Mouse (Mus musculus) kidney, postnatal 10 days (tissue): ENCODE results near the gene Wrnip1.
"Not testable (repeated sequence)": the region's sequence is repeated elsewhere in the genome, so short reads cannot be mapped to it uniquely, and the experiment has no call there.

Source experiments
- DNase-seq: peaks from one replicate; pipeline ENCODE4 v3.0.0; 2021; ENCODE audit warnings: mixed read lengths

Wrnip1 gene

DNA sequence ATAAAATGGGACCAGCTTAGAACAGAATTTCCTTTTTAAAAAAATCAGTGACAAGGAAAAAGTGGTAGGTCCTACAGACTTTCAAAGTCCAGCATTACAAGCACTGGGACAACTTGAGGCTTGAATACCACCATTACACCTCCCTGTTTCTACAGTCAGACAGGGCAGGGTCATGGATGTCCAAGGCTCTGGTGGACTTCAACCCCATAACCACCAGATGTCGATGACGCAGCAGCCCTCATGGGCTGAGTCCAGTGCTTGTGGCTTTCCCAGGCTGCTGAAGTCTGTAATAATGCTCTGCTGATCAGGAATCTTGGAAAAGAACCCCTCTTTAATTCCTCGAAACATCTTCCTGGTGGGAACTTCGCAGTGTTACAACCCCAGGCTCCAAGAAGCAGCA lies 50.7 kb downstream of the Wrnip1 start:
- DNase-seq: no peak

GRCm38 (mm10) chr13:32853073-32853472 lies 51.2 kb downstream of the Wrnip1 start:
- no peak for DNase-seq

DNA sequence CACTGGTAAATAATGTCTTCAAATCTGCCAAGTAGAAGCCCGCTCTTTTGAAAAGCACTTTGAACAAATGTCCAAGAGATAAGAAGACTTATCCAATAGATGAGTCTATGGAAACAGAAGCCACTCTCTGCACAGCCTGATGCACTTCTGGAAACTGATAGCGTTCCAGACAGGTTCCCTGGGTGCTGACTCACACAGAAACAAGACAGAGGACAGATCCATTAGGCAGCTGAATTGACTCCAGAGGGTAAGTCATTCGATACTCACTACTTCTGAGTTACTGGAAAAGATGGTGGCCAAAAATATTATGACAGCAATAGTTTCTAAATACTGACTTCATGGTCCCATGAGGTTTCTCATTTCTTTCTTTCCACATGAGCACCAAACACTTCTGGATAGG lies 59.0 kb downstream of the Wrnip1 start:
- no peak for DNase-seq

GRCm38 (mm10) chr13:32863456-32863855 lies 61.6 kb downstream of the Wrnip1 start:
- no peak for DNase-seq

DNA sequence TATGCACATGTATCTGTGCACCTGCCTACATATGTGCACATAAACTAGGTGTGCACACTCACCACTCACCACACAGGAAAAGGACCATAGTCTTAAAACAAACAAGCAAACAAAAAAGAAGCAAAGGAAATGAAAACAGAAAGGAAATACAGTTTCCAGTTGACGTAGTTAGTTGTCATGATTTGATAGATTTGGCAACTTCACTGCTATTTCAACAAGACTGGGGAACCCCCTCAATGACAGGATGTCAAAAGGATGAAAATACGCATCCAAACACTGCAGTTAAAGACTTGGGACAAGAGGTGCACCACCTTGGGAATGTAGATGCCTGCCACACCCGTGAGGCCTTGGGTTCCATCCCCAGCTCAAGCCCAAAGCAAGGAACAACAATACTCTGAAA lies 62.7 kb downstream of the Wrnip1 start:
- DNase-seq: not testable (repeated sequence)

DNA sequence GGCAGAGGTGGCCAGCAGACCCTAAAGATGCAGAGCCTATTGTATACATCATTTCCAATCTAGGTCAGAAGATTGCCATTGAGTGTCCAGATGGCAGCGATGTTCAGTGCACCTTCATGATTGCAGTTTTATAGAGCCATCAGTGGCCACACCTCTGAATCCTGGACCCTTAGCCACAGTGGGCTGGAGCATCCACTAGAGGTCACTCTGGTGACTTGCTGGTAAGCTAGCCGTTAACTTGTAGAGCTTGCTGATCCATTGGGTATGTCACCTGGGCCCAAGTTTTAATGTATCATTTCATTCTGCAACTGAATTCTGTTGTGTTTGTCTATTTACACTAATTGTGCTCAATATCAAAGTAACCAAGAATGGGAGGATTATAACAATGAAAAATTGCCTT lies 63.8 kb downstream of the Wrnip1 start:
- peak; percentile 11 for DNase-seq

- DNase-seq: peak; percentile 84
Measured at GRCm38 (mm10) chr13:32866484-32866883, 64.6 kb downstream of the Wrnip1 start.

- no peak for DNase-seq
Measured at GRCm38 (mm10) chr13:32867030-32867429, 65.2 kb downstream of the Wrnip1 start.

GRCm38 (mm10) chr13:32868233-32868632 lies 66.4 kb downstream of the Wrnip1 start:
- DNase-seq: not testable (repeated sequence)

GRCm38 (mm10) chr13:32868843-32869242 lies 67.0 kb downstream of the Wrnip1 start:
- DNase-seq: no peak
